Mouse (Mus musculus) spleen, adult 10 weeks (tissue): ENCODE data around the gene Pum3. TPM values are rescaled to one million over a fixed set of nuclear protein-coding genes. Genes with fewer than 3 reads are reported as not detected.

Experiments used
- polyA plus RNA-seq: library from polyadenylated mRNA; stranded (reverse); fragments of 350-450 nt; fragmentation: Illumina TruSeq; extraction: RNeasy Lipid Tissue Mini Kit (QIAGEN cat#74804); gene quantifications from one replicate; pipeline ENCODE4 v1.2.3, GENCODE M21; 2015; ENCODE audit warnings: low replicate concordance; ENCODE audit not compliant: insufficient read depth

Gene Pum3
- polyA plus RNA-seq: 144 TPM

DNA sequence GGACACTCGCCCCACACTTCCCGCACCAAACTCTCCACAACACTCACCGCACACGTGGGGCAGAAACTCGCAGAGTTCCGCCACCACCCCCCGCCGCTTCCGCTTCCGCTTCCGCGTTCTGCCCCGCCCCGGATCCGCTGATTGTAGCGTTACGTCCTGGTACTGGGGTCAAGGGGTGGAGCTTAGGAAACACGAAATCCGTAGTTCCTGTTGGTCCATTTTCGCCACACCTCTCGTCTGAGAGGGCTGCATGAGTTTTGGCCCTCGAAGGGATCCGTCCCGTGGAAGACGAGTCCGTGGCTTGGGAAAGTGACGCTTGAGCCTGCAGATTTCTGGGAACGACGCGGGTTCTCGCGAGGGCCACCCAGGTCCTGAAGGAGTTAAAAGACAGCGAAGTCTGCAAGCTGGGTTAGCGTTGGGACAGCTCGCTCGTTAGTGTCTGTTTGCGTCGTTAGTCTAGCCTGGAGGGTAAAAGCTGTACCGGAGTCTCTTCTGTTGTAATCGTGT lies at the start of gene Pum3:
Pum3 (minus strand) TSS at position 81 of the 507 bp plus-strand sequence.

Other genes starting within 250 kb of the Pum3 start
- gene Vldlr, start 213.3 kb downstream of the Pum3 start, polyA plus RNA-seq: 2.2 TPM
- not detected for gene Kcnv2, start 107.2 kb downstream of the Pum3 start, polyA plus RNA-seq